Mouse (Mus musculus) MEL (cell line): Measurements from ENCODE around the gene Nsun3. TPM values are rescaled to one million over a fixed set of nuclear protein-coding genes. Genes with fewer than 3 reads are reported as not detected.

Experiments
- DNase-seq: peaks from one replicate; pipeline ENCODE4 v3.0.0; 2011; ENCODE audit warnings: low read depth, low spot score
- H3K27ac ChIP-seq: 2 replicates; pipeline ENCODE4 v1.5.1; 2012; ENCODE audit warnings: low read depth, mild to moderate bottlenecking, control low read depth, low read length, moderate library complexity; ENCODE audit not compliant: control insufficient read depth
- H3K27me3 ChIP-seq, 2 experiments: fragments of 150-350 bp in 1 of 2; sonication (generic) in 1 of 2; 2 replicates each; pipeline ENCODE4 v1.6.1; 2012; ENCODE audit warnings: low read length in 2 of 2, mild to moderate bottlenecking in 2 of 2, improper control_type of control experiment in 1 of 2, moderate library complexity in 1 of 2; ENCODE audit not compliant: insufficient read depth in 2 of 2, control insufficient read depth in 1 of 2
- H3K36me3 ChIP-seq, 2 experiments: 2 replicates each; pipeline ENCODE4 v1.6.1; 2012 to 2014; ENCODE audit warnings: low read length in 2 of 2, improper control_type of control experiment in 1 of 2, inconsistent platforms in 1 of 2, mild to moderate bottlenecking in 1 of 2; ENCODE audit not compliant: insufficient read depth in 2 of 2, control insufficient read depth in 1 of 2
- H3K4me1 ChIP-seq, 2 experiments: fragments of 150-350 bp in 1 of 2; sonication (generic) in 1 of 2; 2 replicates each; pipeline ENCODE4 v1.6.1; 2012; ENCODE audit warnings: low read length in 2 of 2, improper control_type of control experiment in 1 of 2, mild to moderate bottlenecking in 1 of 2; ENCODE audit not compliant: insufficient read depth in 2 of 2, control insufficient read depth in 1 of 2
- H3K4me3 ChIP-seq, 2 experiments: fragments of 150-350 bp in 1 of 2; sonication (generic) in 1 of 2; 2 replicates each; pipeline ENCODE4 v1.5.1; 2012; ENCODE audit warnings: low read depth in 2 of 2, low read length in 2 of 2, mild to moderate bottlenecking in 2 of 2, moderate library complexity in 2 of 2, control low read depth in 1 of 2, improper control_type of control experiment in 1 of 2; ENCODE audit not compliant: control insufficient read depth in 1 of 2, insufficient read depth in 1 of 2
- H3K79me2 ChIP-seq: 2 replicates; pipeline ENCODE4 v1.6.1; 2012; ENCODE audit warnings: mild to moderate bottlenecking, low read length, moderate library complexity; ENCODE audit not compliant: control insufficient read depth, poor library complexity, insufficient read depth
- H3K9ac ChIP-seq: 2 replicates; pipeline ENCODE4 v1.6.1; 2012; ENCODE audit warnings: low read depth, mild to moderate bottlenecking, control low read depth, low read length, moderate library complexity; ENCODE audit not compliant: control insufficient read depth, poor library complexity, severe bottlenecking
- H3K9me3 ChIP-seq: fragments of 150-350 bp; sonication (generic); replicated peaks from 2 replicates; pipeline ENCODE4 v1.6.1; 2012; ENCODE audit warnings: mild to moderate bottlenecking, low read length, improper control_type of control experiment, moderate library complexity; ENCODE audit not compliant: insufficient read depth
- BHLHE40 ChIP-seq: IDR thresholded peaks from 2 replicates; pipeline ENCODE4 v1.6.1; 2012; ENCODE audit warnings: low read depth, mild to moderate bottlenecking, inconsistent platforms, low read length, improper control_type of control experiment, borderline replicate concordance
- CHD1 ChIP-seq: IDR thresholded peaks from 2 replicates; pipeline ENCODE4 v1.6.1; 2012; ENCODE audit warnings: low read depth, mild to moderate bottlenecking, inconsistent platforms, low read length, improper control_type of control experiment
- CHD2 ChIP-seq: IDR thresholded peaks from 2 replicates; pipeline ENCODE4 v1.6.1; 2011; ENCODE audit warnings: low read length, improper control_type of control experiment
- CTCF ChIP-seq, 3 experiments: IDR thresholded peaks in 2 of 3; conservative IDR thresholded peaks in 1 of 3; 2 replicates each; pipeline ENCODE4 v1.5.1; 2011 to 2012; ENCODE audit warnings: low read length in 3 of 3, low read depth in 2 of 3, mild to moderate bottlenecking in 2 of 3, improper control_type of control experiment in 1 of 3, inconsistent platforms in 1 of 3, mixed read lengths in 1 of 3, moderate library complexity in 1 of 3; ENCODE audit not compliant: control insufficient read depth in 1 of 3, insufficient read depth in 1 of 3, poor library complexity in 1 of 3, severe bottlenecking in 1 of 3
- ELF1 ChIP-seq: IDR thresholded peaks from 2 replicates; pipeline ENCODE4 v1.6.1; 2014; ENCODE audit warnings: low read depth, mild to moderate bottlenecking, inconsistent platforms, low read length, improper control_type of control experiment, moderate library complexity
- EP300 ChIP-seq, 2 experiments: IDR thresholded peaks; 2 replicates each; pipeline ENCODE4 v1.6.1; 2011; ENCODE audit warnings: improper control_type of control experiment in 2 of 2, low read length in 2 of 2, low read depth in 1 of 2, mild to moderate bottlenecking in 1 of 2
- ETS1 ChIP-seq: IDR thresholded peaks from 2 replicates; pipeline ENCODE4 v1.6.1; 2012; ENCODE audit warnings: low read depth, mild to moderate bottlenecking, inconsistent platforms, low read length, improper control_type of control experiment, moderate library complexity
- GABPA ChIP-seq: IDR thresholded peaks from 2 replicates; pipeline ENCODE4 v1.6.1; 2012; ENCODE audit warnings: low read depth, mild to moderate bottlenecking, inconsistent platforms, low read length, improper control_type of control experiment, moderate library complexity
- GATA1 ChIP-seq: IDR thresholded peaks from 2 replicates; pipeline ENCODE4 v1.6.1; 2011; ENCODE audit warnings: low read depth, low read length, improper control_type of control experiment
- HCFC1 ChIP-seq: IDR thresholded peaks from 2 replicates; pipeline ENCODE4 v1.6.1; 2012; ENCODE audit warnings: low read depth, mild to moderate bottlenecking, inconsistent platforms, low read length, improper control_type of control experiment, moderate library complexity
- JUND ChIP-seq: IDR thresholded peaks from 2 replicates; pipeline ENCODE4 v1.6.1; 2011; ENCODE audit warnings: low read depth, mild to moderate bottlenecking, improper control_type of control experiment, low read length
- KAT2A ChIP-seq: conservative IDR thresholded peaks from 2 replicates; pipeline ENCODE4 v1.6.1; 2012; ENCODE audit warnings: low read depth, low read length, improper control_type of control experiment, inconsistent platforms
- MAFK ChIP-seq: IDR thresholded peaks from 2 replicates; pipeline ENCODE4 v1.6.1; 2011; ENCODE audit warnings: low read depth, mild to moderate bottlenecking, low read length, improper control_type of control experiment, borderline replicate concordance
- MAX ChIP-seq: IDR thresholded peaks from 2 replicates; pipeline ENCODE4 v1.6.1; 2011; ENCODE audit warnings: low read length, improper control_type of control experiment
- MAZ ChIP-seq: IDR thresholded peaks from 2 replicates; pipeline ENCODE4 v1.6.1; 2012; ENCODE audit warnings: low read depth, mild to moderate bottlenecking, inconsistent platforms, low read length, improper control_type of control experiment
- MEF2A ChIP-seq: IDR thresholded peaks from 2 replicates; pipeline ENCODE4 v1.6.1; 2014; ENCODE audit warnings: low read depth, mild to moderate bottlenecking, inconsistent platforms, low read length, improper control_type of control experiment; ENCODE audit not compliant: poor library complexity, insufficient replicate concordance, severe bottlenecking; ENCODE audit errors: extremely low read depth
- MXI1 ChIP-seq: IDR thresholded peaks from 2 replicates; pipeline ENCODE4 v1.6.1; 2011; ENCODE audit warnings: mild to moderate bottlenecking, low read depth, low read length, improper control_type of control experiment
- MYB ChIP-seq: IDR thresholded peaks from 2 replicates; pipeline ENCODE4 v1.6.1; 2011; ENCODE audit warnings: mild to moderate bottlenecking, low read depth, low read length, improper control_type of control experiment
- MYC ChIP-seq: IDR thresholded peaks from 2 replicates; pipeline ENCODE4 v1.6.1; 2011; ENCODE audit warnings: low read depth, mild to moderate bottlenecking, low read length, improper control_type of control experiment, moderate library complexity
- NELFE ChIP-seq: IDR thresholded peaks from 2 replicates; pipeline ENCODE4 v1.6.1; 2011; ENCODE audit warnings: low read depth, low read length, improper control_type of control experiment
- POLR2A ChIP-seq, 2 experiments: IDR thresholded peaks; 2 replicates each; pipeline ENCODE4 v1.6.1; 2011 to 2012; ENCODE audit warnings: low read length in 2 of 2, mild to moderate bottlenecking in 2 of 2, control low read depth in 1 of 2, improper control_type of control experiment in 1 of 2, low read depth in 1 of 2, moderate library complexity in 1 of 2; ENCODE audit not compliant: control insufficient read depth in 1 of 2, insufficient read depth in 1 of 2, poor library complexity in 1 of 2
- POLR2AphosphoS2 ChIP-seq: IDR thresholded peaks from 2 replicates; pipeline ENCODE4 v1.6.1; 2011; ENCODE audit warnings: low read length, improper control_type of control experiment
- POLR2AphosphoS5 ChIP-seq: IDR thresholded peaks from 2 replicates; pipeline ENCODE4 v1.6.1; 2012; ENCODE audit warnings: low read depth, borderline replicate concordance, mild to moderate bottlenecking, inconsistent platforms, low read length, moderate library complexity, mixed read lengths
- RAD21 ChIP-seq: IDR thresholded peaks from 2 replicates; pipeline ENCODE4 v1.6.1; 2011; ENCODE audit warnings: mild to moderate bottlenecking, low read depth, low read length, improper control_type of control experiment
- RCOR1 ChIP-seq: IDR thresholded peaks from 2 replicates; pipeline ENCODE4 v1.6.1; 2012; ENCODE audit warnings: low read depth, mild to moderate bottlenecking, inconsistent platforms, low read length, improper control_type of control experiment
- SIN3A ChIP-seq: IDR thresholded peaks from 2 replicates; pipeline ENCODE4 v1.6.1; 2012; ENCODE audit warnings: low read length, improper control_type of control experiment, inconsistent platforms
- SMC3 ChIP-seq: IDR thresholded peaks from 2 replicates; pipeline ENCODE4 v1.6.1; 2011; ENCODE audit warnings: low read depth, low read length, improper control_type of control experiment
- TBP ChIP-seq: IDR thresholded peaks from 2 replicates; pipeline ENCODE4 v1.8.0; 2011; ENCODE audit warnings: low read depth, low read length, improper control_type of control experiment
- TCF12 ChIP-seq: IDR thresholded peaks from 2 replicates; pipeline ENCODE4 v1.6.1; 2014; ENCODE audit warnings: low read depth, mild to moderate bottlenecking, inconsistent platforms, low read length, improper control_type of control experiment, moderate library complexity
- UBTF ChIP-seq: IDR thresholded peaks from 2 replicates; pipeline ENCODE4 v1.6.1; 2012; ENCODE audit warnings: low read depth, mild to moderate bottlenecking, inconsistent platforms, low read length, improper control_type of control experiment, moderate library complexity, borderline replicate concordance; ENCODE audit not compliant: insufficient read depth
- USF1 ChIP-seq: IDR thresholded peaks from 2 replicates; pipeline ENCODE4 v1.6.1; 2014; ENCODE audit warnings: low read depth, mild to moderate bottlenecking, inconsistent platforms, low read length, improper control_type of control experiment, moderate library complexity
- USF2 ChIP-seq, 2 experiments: IDR thresholded peaks; 2 replicates each; pipeline ENCODE4 v1.6.1; 2011 to 2012; ENCODE audit warnings: improper control_type of control experiment in 2 of 2, low read length in 2 of 2, borderline replicate concordance in 1 of 2, inconsistent platforms in 1 of 2, low read depth in 1 of 2, mild to moderate bottlenecking in 1 of 2; ENCODE audit not compliant: insufficient read depth in 1 of 2
- ZC3H11A ChIP-seq: IDR thresholded peaks from 2 replicates; pipeline ENCODE4 v1.6.1; 2012; ENCODE audit warnings: low read depth, mild to moderate bottlenecking, inconsistent platforms, low read length, improper control_type of control experiment
- ZKSCAN1 ChIP-seq: IDR thresholded peaks from 2 replicates; pipeline ENCODE4 v1.6.1; 2012; ENCODE audit warnings: low read depth, mild to moderate bottlenecking, inconsistent platforms, low read length, improper control_type of control experiment, moderate library complexity
- ZMIZ1 ChIP-seq: IDR thresholded peaks from 2 replicates; pipeline ENCODE4 v1.6.1; 2012; ENCODE audit warnings: low read depth, mild to moderate bottlenecking, inconsistent platforms, low read length, improper control_type of control experiment, moderate library complexity
- ZNF384 ChIP-seq: IDR thresholded peaks from 2 replicates; pipeline ENCODE4 v1.6.1; 2012; ENCODE audit warnings: low read depth, mild to moderate bottlenecking, inconsistent platforms, low read length, improper control_type of control experiment
- polyA plus RNA-seq, 2 experiments: library from polyadenylated mRNA; stranded (reverse) in 1 of 2; unstranded in 1 of 2; fragments of >175 nt in 1 of 2; fragments of >200 nt in 1 of 2; gene quantifications; 2 replicates each; pipeline versions ENCODE4 v1.2.1 to v1.2.4; 2012; ENCODE audit warnings: low replicate concordance in 2 of 2, low read depth in 1 of 2; ENCODE audit not compliant: insufficient read length in 2 of 2, insufficient read depth in 1 of 2, missing spikeins in 1 of 2
- total RNA-seq: library from RNA; depleted of rRNA; stranded (reverse); fragments of 300-350 nt; gene quantifications from 2 replicates; pipeline ENCODE4 v1.2.3, GENCODE M21; 2012; rRNA removed

The Nsun3 gene
- 4.1 and 4.4 TPM in 2 replicates for total RNA-seq
- polyA plus RNA-seq: 1 to 10 TPM in 1 of 2 experiments, not detected in 1; 7.4 TPM

GRCm38 (mm10) chr16:62786621-62787331, at the start of gene Nsun3:
Gene Nsun3, minus strand, starts transcription at chr16:62786818.
- no peaks in the 10 kb centered on the region for H3K27me3 ChIP-seq
- H3K9me3 ChIP-seq: no peaks in the 10 kb centered on the region
- peak; percentile 98 for DNase-seq
- peak within 1 kb of the TSS; percentile 69 to 98 for H3K4me3 ChIP-seq
- peaks cover 0 to 15% of the 10 kb centered on the region in 2 experiments; a peak in 2 of 4 replicates for H3K36me3 ChIP-seq
- peaks cover 0 to 11% of the 10 kb centered on the region in 2 experiments; a peak in 2 of 4 replicates for H3K4me1 ChIP-seq
- peak within 1 kb of the TSS; percentile 96 for H3K27ac ChIP-seq
- H3K79me2 ChIP-seq: peaks cover 15% of the 10 kb centered on the region
- H3K9ac ChIP-seq: peak within 1 kb of the TSS; percentile 96
- TF ChIP-seq ZNF384 (no peak), TBP (peak; percentile 89), MAX (peak; percentile 97), TCF12 (no peak; the same call in 1 of the 2 replicates), MEF2A (no peak), NELFE (peak; percentile 98), ETS1 (no peak), CTCF (IDR thresholded peaks at IDR 0.05 in 2 of 3, conservative IDR thresholded peaks at IDR 0.05 in 1 of 3; ENCODE audit: control insufficient read depth in 1 of 3, insufficient read depth in 1 of 3, low read depth in 2 of 3, low read length in 3 of 3, poor library complexity in 1 of 3, severe bottlenecking in 1 of 3) (no peak), MYC (peak; percentile 82), RAD21 (no peak), SIN3A (peak; percentile 70), POLR2A (IDR thresholded peaks at IDR 0.05; ENCODE audit: control insufficient read depth in 1 of 2, insufficient read depth in 1 of 2, low read depth in 1 of 2, low read length in 2 of 2, poor library complexity in 1 of 2) (peak; percentile 77 to 99), SMC3 (no peak), JUND (no peak), EP300 (IDR thresholded peaks at IDR 0.05; ENCODE audit: low read depth in 1 of 2, low read length in 2 of 2) (peak in 1 of 2 experiments; percentile 41; a peak in 1 of 4 replicates), CHD2 (peak; percentile 99), GABPA (no peak), ELF1 (peak; percentile 98), HCFC1 (peak; percentile 88), MXI1 (peak; percentile 71), ZMIZ1 (peak; percentile 89), BHLHE40 (no peak), USF1 (no peak), USF2 (IDR thresholded peaks at IDR 0.05; ENCODE audit: borderline replicate concordance in 1 of 2, insufficient read depth in 1 of 2, low read depth in 1 of 2, low read length in 2 of 2) (no peak), POLR2AphosphoS5 (no peak), CHD1 (no peak), GATA1 (no peak), KAT2A (no peak; the same call in 1 of the 2 replicates), ZKSCAN1 (no peak), RCOR1 (no peak), ZC3H11A (no peak), POLR2AphosphoS2 (peak; percentile 96), UBTF (no peak), MAZ (peak; percentile 74; the same call in 1 of the 2 replicates), MAFK (no peak), MYB (0 out of 2 replicates have a peak, but pooled peaks have one; percentile 29)
